Mouse (Mus musculus): Measurements from ENCODE around the gene Tnfsf13. TPM values are rescaled to one million over a fixed set of nuclear protein-coding genes. Genes with fewer than 3 reads are reported as not detected.

Gene Tnfsf13
- total RNA-seq, 1 experiment = 8.6 TPM

- Histone ChIP-seq H3K9ac (ENCODE audit: insufficient read depth, low read depth, low read length, poor library complexity, severe bottlenecking) (peak overlapping the region; percentile 65; the same call in 1 of the 2 replicates), H3K4me3 (ENCODE audit: insufficient read depth in 1 of 2, low read depth in 1 of 2, low read length in 2 of 2, poor library complexity in 1 of 2, severe bottlenecking in 1 of 2) (peak overlapping the region in 1 of 2 experiments; percentile 41; a peak in 3 of 4 replicates), H3K9me3 (ENCODE audit: control insufficient read depth, insufficient read depth, low read depth, low read length) (no peaks in the 10 kb centered on the region), H3K36me3 (ENCODE audit: control insufficient read depth, insufficient read depth, low read length, poor library complexity, severe bottlenecking) (peaks cover 8% of the 10 kb centered on the region; the same call in 1 of the 2 replicates), H3K4me1 (ENCODE audit: control insufficient read depth in 2 of 2, insufficient read depth in 2 of 2, low read length in 2 of 2, poor library complexity in 1 of 2) (peaks cover 11 to 43% of the 10 kb centered on the region in 2 experiments), H3K27ac (ENCODE audit: insufficient read depth, low read depth, low read length, poor library complexity, severe bottlenecking) (peak overlapping the region; percentile 53; the same call in 1 of the 2 replicates)
- TF ChIP-seq ZNF384 (IDR thresholded peaks at IDR 0.05; ENCODE audit: low read depth, low read length) (no peak), CHD2 (IDR thresholded peaks at IDR 0.05; ENCODE audit: low read depth, low read length) (no peak), HCFC1 (IDR thresholded peaks at IDR 0.05; ENCODE audit: borderline replicate concordance, insufficient read depth, low read length) (no peak), ZC3H11A (IDR thresholded peaks at IDR 0.05; ENCODE audit: borderline replicate concordance, low read depth, low read length) (no peak), MAFK (IDR thresholded peaks at IDR 0.05; ENCODE audit: insufficient read depth, low read depth, low read length) (no peak)
- DNase-seq (ENCODE audit: low read depth, low spot score) = no peak
- in situ Hi-C loops (cut with MboI; ENCODE audit: low sequenced_read_pairs in 2 of 2, unreplicated experiment in 2 of 2) = no loop called here
Measured at GRCm38 (mm10) chr11:69686377-69686776, 793 bp upstream of the Tnfsf13 start.

- no peak for DNase-seq (ENCODE audit: low read depth, low spot score)
- H3K36me3 ChIP-seq (ENCODE audit: control insufficient read depth, insufficient read depth, low read length, poor library complexity, severe bottlenecking) = peaks cover 4% of the 10 kb centered on the region
- H3K4me3 ChIP-seq (ENCODE audit: insufficient read depth in 1 of 2, low read depth in 1 of 2, low read length in 2 of 2, poor library complexity in 1 of 2, severe bottlenecking in 1 of 2) = peak overlapping the region; percentile 38 to 63
- H3K9ac ChIP-seq (ENCODE audit: insufficient read depth, low read depth, low read length, poor library complexity, severe bottlenecking) = peak overlapping the region; percentile 71
- peak overlapping the region; percentile 42; the same call in 1 of the 2 replicates for H3K27ac ChIP-seq (ENCODE audit: insufficient read depth, low read depth, low read length, poor library complexity, severe bottlenecking)
- H3K9me3 ChIP-seq (ENCODE audit: control insufficient read depth, insufficient read depth, low read depth, low read length) = no peaks in the 10 kb centered on the region
- in situ Hi-C loops (cut with MboI; ENCODE audit: low sequenced_read_pairs in 2 of 2, unreplicated experiment in 2 of 2) = no loop called here
- peaks cover 6 to 32% of the 10 kb centered on the region in 2 experiments for H3K4me1 ChIP-seq (ENCODE audit: control insufficient read depth in 2 of 2, insufficient read depth in 2 of 2, low read length in 2 of 2, poor library complexity in 1 of 2)
- TF ChIP-seq CHD2 (IDR thresholded peaks at IDR 0.05; ENCODE audit: low read depth, low read length) (no peak), MAFK (IDR thresholded peaks at IDR 0.05; ENCODE audit: insufficient read depth, low read depth, low read length) (no peak), HCFC1 (IDR thresholded peaks at IDR 0.05; ENCODE audit: borderline replicate concordance, insufficient read depth, low read length) (no peak), ZC3H11A (IDR thresholded peaks at IDR 0.05; ENCODE audit: borderline replicate concordance, low read depth, low read length) (no peak), ZNF384 (IDR thresholded peaks at IDR 0.05; ENCODE audit: low read depth, low read length) (no peak)
Measured at GRCm38 (mm10) chr11:69684936-69685335, 648 bp downstream of the Tnfsf13 start.

GRCm38 (mm10) chr11:69684128-69684745 is 1.3 kb downstream of the Tnfsf13 start:
- DNase-seq (ENCODE audit: low read depth, low spot score) = no peak
- H3K9ac ChIP-seq (ENCODE audit: insufficient read depth, low read depth, low read length, poor library complexity, severe bottlenecking) = peak overlapping the region; percentile 71
- H3K27ac ChIP-seq (ENCODE audit: insufficient read depth, low read depth, low read length, poor library complexity, severe bottlenecking) = peak overlapping the region; percentile 33; the same call in 1 of the 2 replicates
- H3K4me1 ChIP-seq (ENCODE audit: control insufficient read depth in 2 of 2, insufficient read depth in 2 of 2, low read length in 2 of 2, poor library complexity in 1 of 2) = peaks cover 4 to 28% of the 10 kb centered on the region in 2 experiments
- TF ChIP-seq ZNF384 (IDR thresholded peaks at IDR 0.05; ENCODE audit: low read depth, low read length) (no peak), ZC3H11A (IDR thresholded peaks at IDR 0.05; ENCODE audit: borderline replicate concordance, low read depth, low read length) (no peak), HCFC1 (IDR thresholded peaks at IDR 0.05; ENCODE audit: borderline replicate concordance, insufficient read depth, low read length) (no peak), MAFK (IDR thresholded peaks at IDR 0.05; ENCODE audit: insufficient read depth, low read depth, low read length) (no peak), CHD2 (IDR thresholded peaks at IDR 0.05; ENCODE audit: low read depth, low read length) (no peak)
- H3K9me3 ChIP-seq (ENCODE audit: control insufficient read depth, insufficient read depth, low read depth, low read length) = no peaks in the 10 kb centered on the region
- in situ Hi-C loops (cut with MboI; ENCODE audit: low sequenced_read_pairs in 2 of 2, unreplicated experiment in 2 of 2) = no loop called here
- H3K4me3 ChIP-seq (ENCODE audit: insufficient read depth in 1 of 2, low read depth in 1 of 2, low read length in 2 of 2, poor library complexity in 1 of 2, severe bottlenecking in 1 of 2) = peak overlapping the region; percentile 38 to 63
- peaks cover 8% of the 10 kb centered on the region for H3K36me3 ChIP-seq (ENCODE audit: control insufficient read depth, insufficient read depth, low read length, poor library complexity, severe bottlenecking)

- Histone ChIP-seq H3K4me3 (ENCODE audit: insufficient read depth in 1 of 2, low read depth in 1 of 2, low read length in 2 of 2, poor library complexity in 1 of 2, severe bottlenecking in 1 of 2) (peak overlapping the region in 1 of 2 experiments; percentile 63; a peak in 2 of 4 replicates), H3K9me3 (ENCODE audit: control insufficient read depth, insufficient read depth, low read depth, low read length) (no peaks in the 10 kb centered on the region), H3K4me1 (ENCODE audit: control insufficient read depth in 2 of 2, insufficient read depth in 2 of 2, low read length in 2 of 2, poor library complexity in 1 of 2) (peaks cover 2 to 28% of the 10 kb centered on the region in 2 experiments), H3K27ac (ENCODE audit: insufficient read depth, low read depth, low read length, poor library complexity, severe bottlenecking) (peak overlapping the region; percentile 16; the same call in 1 of the 2 replicates), H3K9ac (ENCODE audit: insufficient read depth, low read depth, low read length, poor library complexity, severe bottlenecking) (peak overlapping the region; percentile 71), H3K36me3 (ENCODE audit: control insufficient read depth, insufficient read depth, low read length, poor library complexity, severe bottlenecking) (peaks cover 11% of the 10 kb centered on the region)
- in situ Hi-C loops (cut with MboI; ENCODE audit: low sequenced_read_pairs in 2 of 2, unreplicated experiment in 2 of 2) = no loop called here
- no peak for DNase-seq (ENCODE audit: low read depth, low spot score)
- no peak for TF ChIP-seq CHD2 (IDR thresholded peaks at IDR 0.05; ENCODE audit: low read depth, low read length)
- TF ChIP-seq HCFC1 (IDR thresholded peaks at IDR 0.05; ENCODE audit: borderline replicate concordance, insufficient read depth, low read length) = no peak
- TF ChIP-seq MAFK (IDR thresholded peaks at IDR 0.05; ENCODE audit: insufficient read depth, low read depth, low read length) = no peak
- TF ChIP-seq ZNF384 (IDR thresholded peaks at IDR 0.05; ENCODE audit: low read depth, low read length) = no peak
- no peak for TF ChIP-seq ZC3H11A (IDR thresholded peaks at IDR 0.05; ENCODE audit: borderline replicate concordance, low read depth, low read length)
Measured at GRCm38 (mm10) chr11:69683576-69683975, 2.0 kb downstream of the Tnfsf13 start.
